Mouse (Mus musculus): ENCODE results near the gene Inha. TPM values are rescaled to one million over a fixed set of nuclear protein-coding genes. Genes with fewer than 3 reads are reported as not detected.

Gene Inha
- polyA plus RNA-seq, 1 experiment, result not detected

DNA sequence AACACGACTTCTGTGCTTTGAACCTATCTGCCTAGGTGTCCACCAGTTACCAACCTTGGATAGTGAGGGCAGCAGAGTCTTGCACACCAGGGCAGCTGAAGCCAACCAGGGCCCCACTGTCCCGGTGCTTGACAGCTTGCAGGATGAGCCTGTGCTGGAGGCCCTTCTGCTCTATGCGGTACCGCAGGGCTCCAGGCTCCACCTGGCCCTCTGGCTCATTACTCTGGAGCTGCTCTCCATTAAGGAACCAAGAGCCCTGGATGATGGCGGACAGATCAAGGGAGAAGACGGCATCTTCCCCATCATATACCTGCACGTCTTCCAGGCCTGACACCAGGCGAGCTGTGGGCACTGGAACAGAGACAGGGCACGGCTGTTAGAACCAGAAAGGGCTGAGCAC lies 5.0 kb upstream of the Inha start:
- Histone ChIP-seq H3K9me3 (ENCODE audit: control insufficient read depth, low read length) (no peaks in the 10 kb centered on the region; the same call in 1 of the 2 replicates), H3K27me3 (ENCODE audit: control insufficient read depth) (peaks cover 37% of the 10 kb centered on the region), H3K4me3 (replicated peaks) (no peak overlapping the region), H3K4me1 (ENCODE audit: control insufficient read depth) (peaks cover 2% of the 10 kb centered on the region; the same call in 1 of the 2 replicates), H3K36me3 (ENCODE audit: control insufficient read depth) (peaks cover 9% of the 10 kb centered on the region; the same call in 1 of the 2 replicates)
- no peak for TF ChIP-seq TAL1 (IDR thresholded peaks at IDR 0.05; ENCODE audit: low read length)
- no peak for TF ChIP-seq GATA1 (IDR thresholded peaks at IDR 0.05; ENCODE audit: low read length)

- Histone ChIP-seq H3K36me3 (ENCODE audit: control insufficient read depth) (peaks cover 7% of the 10 kb centered on the region; the same call in 1 of the 2 replicates), H3K4me3 (replicated peaks) (no peak overlapping the region)
- no peak for TF ChIP-seq TAL1 (IDR thresholded peaks at IDR 0.05; ENCODE audit: low read length)
- no peak for TF ChIP-seq GATA1 (IDR thresholded peaks at IDR 0.05; ENCODE audit: low read length)
Observed at GRCm38 (mm10) chr1:75502945-75503650, 3.8 kb upstream of the Inha start.

GRCm38 (mm10) chr1:75503651-75503980 lies 3.3 kb upstream of the Inha start:
- Histone ChIP-seq H3K9me3 (ENCODE audit: control insufficient read depth, low read length) (no peaks in the 10 kb centered on the region; the same call in 1 of the 2 replicates), H3K4me1 (ENCODE audit: control insufficient read depth) (peaks cover 2% of the 10 kb centered on the region; the same call in 1 of the 2 replicates), H3K4me3 (replicated peaks) (no peak overlapping the region), H3K27me3 (ENCODE audit: control insufficient read depth) (peaks cover 46% of the 10 kb centered on the region), H3K36me3 (ENCODE audit: control insufficient read depth) (peaks cover 7% of the 10 kb centered on the region; the same call in 1 of the 2 replicates)
- TF ChIP-seq GATA1 (IDR thresholded peaks at IDR 0.05; ENCODE audit: low read length) (no peak), TAL1 (IDR thresholded peaks at IDR 0.05; ENCODE audit: low read length) (no peak)

More at GRCm38 (mm10) chr1:75502945-75503650, 3.8 kb upstream of the Inha start:
- Histone ChIP-seq H3K4me1 (ENCODE audit: control insufficient read depth) (peaks cover 2% of the 10 kb centered on the region; the same call in 1 of the 2 replicates), H3K27me3 (ENCODE audit: control insufficient read depth) (peaks cover 46% of the 10 kb centered on the region), H3K9me3 (ENCODE audit: control insufficient read depth, low read length) (no peaks in the 10 kb centered on the region; the same call in 1 of the 2 replicates)

DNA sequence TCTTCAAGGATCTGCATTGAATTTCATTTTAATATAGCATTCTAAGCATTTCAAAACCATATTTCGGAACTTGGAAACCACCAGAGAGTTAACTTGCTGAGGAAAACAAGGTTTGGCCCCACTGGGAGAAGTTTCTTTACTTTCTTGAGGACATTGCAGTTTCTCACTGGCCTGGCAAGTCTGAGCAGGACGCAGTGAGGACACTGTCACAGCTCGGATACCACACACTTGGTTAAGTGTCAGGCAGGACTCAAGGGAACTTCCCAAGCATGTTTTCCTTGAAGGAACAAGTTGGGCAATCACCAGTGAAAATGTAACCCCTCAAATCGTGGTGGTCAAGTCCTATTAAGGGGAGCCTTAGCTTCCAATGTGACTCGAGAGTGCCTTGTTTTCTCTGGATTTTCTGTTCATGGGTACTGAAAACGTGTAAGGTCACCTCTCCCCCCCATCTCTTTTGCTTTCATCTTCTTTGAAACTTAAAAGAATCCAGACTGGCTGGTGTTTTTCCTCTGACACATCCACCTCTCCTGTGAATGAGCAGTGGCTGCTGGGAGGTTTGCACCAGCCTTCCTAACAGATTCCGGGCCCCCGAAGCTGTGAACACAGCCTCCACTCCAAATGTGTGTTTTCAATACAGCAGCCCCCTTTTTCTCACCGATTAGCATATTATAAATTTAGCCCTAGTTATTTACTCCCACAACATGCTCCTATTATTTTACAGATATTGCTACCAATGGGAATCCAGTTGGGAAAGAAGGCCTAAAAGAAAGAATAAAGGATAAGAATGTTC lies 2.4 kb upstream of the Inha start:
- peaks cover 7% of the 10 kb centered on the region; the same call in 1 of the 2 replicates for H3K36me3 ChIP-seq (ENCODE audit: control insufficient read depth)
- no peak overlapping the region for H3K4me3 ChIP-seq (replicated peaks)
- peaks cover 47% of the 10 kb centered on the region for H3K27me3 ChIP-seq (ENCODE audit: control insufficient read depth)
- TF ChIP-seq GATA1 (IDR thresholded peaks at IDR 0.05; ENCODE audit: low read length) (no peak), TAL1 (IDR thresholded peaks at IDR 0.05; ENCODE audit: low read length) (no peak)
- H3K4me1 ChIP-seq (ENCODE audit: control insufficient read depth), result peaks cover 2% of the 10 kb centered on the region; the same call in 1 of the 2 replicates
- no peaks in the 10 kb centered on the region; the same call in 1 of the 2 replicates for H3K9me3 ChIP-seq (ENCODE audit: control insufficient read depth, low read length)

- Histone ChIP-seq H3K36me3 (ENCODE audit: control insufficient read depth) (peaks cover 7% of the 10 kb centered on the region; the same call in 1 of the 2 replicates), H3K4me3 (replicated peaks) (peak overlapping the region; percentile 58), H3K9me3 (ENCODE audit: control insufficient read depth, low read length) (no peaks in the 10 kb centered on the region; the same call in 1 of the 2 replicates), H3K27me3 (ENCODE audit: control insufficient read depth) (peaks cover 50% of the 10 kb centered on the region), H3K4me1 (ENCODE audit: control insufficient read depth) (peaks cover 2% of the 10 kb centered on the region; the same call in 1 of the 2 replicates)
- no peak for TF ChIP-seq TAL1 (IDR thresholded peaks at IDR 0.05; ENCODE audit: low read length)
- no peak for TF ChIP-seq GATA1 (IDR thresholded peaks at IDR 0.05; ENCODE audit: low read length)
Observed at GRCm38 (mm10) chr1:75505159-75505955, 1.5 kb upstream of the Inha start.

DNA sequence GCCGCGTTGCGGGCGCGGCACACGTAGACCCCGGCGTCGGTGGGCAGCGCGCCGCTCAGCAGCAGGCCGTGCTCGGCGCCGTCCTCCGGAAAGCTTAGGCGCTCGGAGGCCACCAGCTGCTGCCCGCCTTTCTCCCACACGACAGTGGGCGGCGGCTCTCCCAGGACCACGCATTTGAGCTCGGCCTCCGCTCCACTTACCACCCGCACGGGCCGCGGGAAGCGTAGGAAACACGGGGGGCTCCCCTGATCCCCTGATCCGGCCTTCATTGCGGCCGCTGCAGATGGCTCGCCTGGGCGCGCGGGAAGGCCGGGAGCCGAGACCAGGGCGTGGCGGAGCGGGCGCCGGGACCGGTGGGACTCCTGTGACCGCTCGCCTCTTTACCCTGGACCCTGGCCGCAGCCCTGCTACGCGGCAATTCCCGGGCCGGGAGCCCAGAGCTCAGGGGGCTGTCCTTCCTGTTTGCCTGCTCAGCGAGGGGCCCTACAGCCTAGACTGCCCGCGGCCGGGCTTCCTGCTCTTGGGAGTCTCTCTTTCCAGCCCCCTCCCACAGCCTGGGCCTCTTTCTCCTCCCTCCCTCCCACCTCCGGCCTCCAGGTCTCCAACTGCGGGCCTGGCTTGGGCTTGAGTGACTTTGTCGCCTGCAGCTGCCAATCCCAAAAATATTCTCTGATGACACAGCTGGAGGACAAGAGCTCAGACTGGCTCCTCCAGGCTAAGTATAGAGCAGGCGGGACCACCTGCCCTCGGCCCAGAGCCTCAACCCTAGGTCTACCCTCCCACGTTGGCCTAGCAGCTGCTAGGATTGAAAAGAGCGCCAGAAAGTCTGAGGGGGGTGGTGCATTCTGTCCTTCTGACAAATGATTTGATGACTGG lies 683 bp upstream of the Inha start, which contains the start of gene Obsl1:
Obsl1 (minus strand) TSS at position 497 of the 876 bp plus-strand sequence.
- H3K4me3 ChIP-seq (replicated peaks), result peak within 1 kb of the TSS; percentile 58
- peaks cover 7% of the 10 kb centered on the region; the same call in 1 of the 2 replicates for H3K36me3 ChIP-seq (ENCODE audit: control insufficient read depth)
- H3K9me3 ChIP-seq (ENCODE audit: control insufficient read depth, low read length), result no peaks in the 10 kb centered on the region; the same call in 1 of the 2 replicates
- H3K4me1 ChIP-seq (ENCODE audit: control insufficient read depth), result peaks cover 2% of the 10 kb centered on the region; the same call in 1 of the 2 replicates
- TF ChIP-seq GATA1 (IDR thresholded peaks at IDR 0.05; ENCODE audit: low read length) (no peak), TAL1 (IDR thresholded peaks at IDR 0.05; ENCODE audit: low read length) (no peak)
- peaks cover 50% of the 10 kb centered on the region for H3K27me3 ChIP-seq (ENCODE audit: control insufficient read depth)

DNA sequence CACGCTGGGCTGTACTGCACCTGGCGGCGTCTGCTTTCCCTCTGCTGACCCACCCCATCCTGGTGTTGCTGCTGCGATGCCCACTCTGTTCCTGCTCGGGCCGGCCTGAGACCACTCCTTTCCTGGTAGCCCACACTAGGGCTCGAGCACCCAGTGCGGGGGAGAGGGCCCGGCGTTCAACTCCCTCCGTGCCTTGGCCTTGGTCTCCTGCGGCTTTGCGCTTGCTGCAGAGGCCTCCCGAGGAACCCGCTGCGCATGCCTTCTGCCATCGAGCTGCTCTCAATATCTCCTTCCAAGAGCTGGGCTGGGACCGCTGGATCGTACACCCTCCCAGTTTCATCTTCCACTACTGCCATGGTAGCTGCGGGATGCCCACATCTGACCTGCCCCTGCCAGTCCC lies 2.7 kb downstream of the Inha start:
- peaks cover 2% of the 10 kb centered on the region; the same call in 1 of the 2 replicates for H3K4me1 ChIP-seq (ENCODE audit: control insufficient read depth)
- peaks cover 36% of the 10 kb centered on the region for H3K27me3 ChIP-seq (ENCODE audit: control insufficient read depth)
- TF ChIP-seq GATA1 (IDR thresholded peaks at IDR 0.05; ENCODE audit: low read length), result no peak
- TF ChIP-seq TAL1 (IDR thresholded peaks at IDR 0.05; ENCODE audit: low read length), result no peak
- H3K36me3 ChIP-seq (ENCODE audit: control insufficient read depth), result no peaks in the 10 kb centered on the region
- H3K4me3 ChIP-seq (replicated peaks), result no peak overlapping the region
- no peaks in the 10 kb centered on the region; the same call in 1 of the 2 replicates for H3K9me3 ChIP-seq (ENCODE audit: control insufficient read depth, low read length)

Measured in erythroblast, embryonic 14.5 days (primary cell).